Mouse (Mus musculus): ENCODE measurements around the gene Sf3b4. TPM values are rescaled to one million over a fixed set of nuclear protein-coding genes. Genes with fewer than 3 reads are reported as not detected.
A peak's percentile ranks its signal among the peaks of the same experiment; 100 is the strongest.
"Not testable (repeated sequence)": the region's sequence is repeated elsewhere in the genome, so short reads cannot be mapped to it uniquely, and the experiment has no call there.

Gene Sf3b4
- polyA plus RNA-seq, 1 experiment from 2014 or later = 186 TPM

GRCm38 (mm10) chr3:96198181-96198580 is 26.0 kb downstream of the Sf3b4 start:
- peak overlapping the region; percentile 94 for H3K4me2 ChIP-seq (replicated peaks)
- peak overlapping the region; percentile 19 for H3K9ac ChIP-seq
- 0 out of 2 replicates have a peak overlapping the region, but pooled peaks have one; percentile 6 for H3K27ac ChIP-seq
- WGBS = 5% methylated on average over 6 of the region's 6 CpGs
- no peak for ATAC-seq (ENCODE audit: low FRiP score, low read depth)
- peak overlapping the region; percentile 70 for H3K4me3 ChIP-seq
- peaks cover 14% of the 10 kb centered on the region for H3K4me1 ChIP-seq
- H3K36me3 ChIP-seq = peaks cover 5% of the 10 kb centered on the region
- 0 out of 2 replicates have a peak, but pooled peaks cover 5% of the 10 kb centered on the region for H3K9me3 ChIP-seq
- no peaks in the 10 kb centered on the region for H3K27me3 ChIP-seq

- H3K9me3 ChIP-seq; H3K36me3 ChIP-seq; H3K27ac ChIP-seq; H3K27me3 ChIP-seq; H3K9ac ChIP-seq; ATAC-seq (ENCODE audit: low FRiP score, low read depth); H3K4me3 ChIP-seq: not testable (repeated sequence)
- Histone ChIP-seq H3K4me2 (replicated peaks) (peak overlapping the region; percentile 94), H3K4me1 (peaks cover 14% of the 10 kb centered on the region)
- WGBS = 34% methylated on average over 8 of the region's 8 CpGs
These were observed 26.6 kb downstream of the Sf3b4 start for GRCm38 (mm10) chr3:96198601-96199251.

- 42% methylated on average over 2 of the region's 2 CpGs for WGBS
- Histone ChIP-seq H3K9me3 (0 out of 2 replicates have a peak, but pooled peaks cover 5% of the 10 kb centered on the region), H3K27me3 (no peaks in the 10 kb centered on the region), H3K36me3 (peaks cover 5% of the 10 kb centered on the region), H3K4me3 (no peak overlapping the region), H3K4me1 (peaks cover 14% of the 10 kb centered on the region), H3K27ac (no peak overlapping the region), H3K4me2 (replicated peaks) (no peak overlapping the region), H3K9ac (no peak overlapping the region)
- ATAC-seq (ENCODE audit: low FRiP score, low read depth) = no peak
These were observed 27.6 kb downstream of the Sf3b4 start for GRCm38 (mm10) chr3:96199731-96200130.

GRCm38 (mm10) chr3:96207819-96208218 is 35.7 kb downstream of the Sf3b4 start:
- Histone ChIP-seq H3K27me3 (peaks cover 3% of the 10 kb centered on the region; the same call in 1 of the 2 replicates), H3K4me2 (replicated peaks) (no peak overlapping the region), H3K36me3 (no peaks in the 10 kb centered on the region), H3K27ac (no peak overlapping the region), H3K4me3 (no peak overlapping the region), H3K9ac (no peak overlapping the region), H3K9me3 (no peaks in the 10 kb centered on the region), H3K4me1 (no peaks in the 10 kb centered on the region)
- WGBS = 87% methylated on average over 3 of the region's 3 CpGs
- no peak for ATAC-seq (ENCODE audit: low FRiP score, low read depth)

GRCm38 (mm10) chr3:96209242-96209641 is 37.1 kb downstream of the Sf3b4 start:
- Histone ChIP-seq H3K27ac (no peak overlapping the region), H3K4me2 (replicated peaks) (no peak overlapping the region), H3K4me3 (no peak overlapping the region), H3K4me1 (no peaks in the 10 kb centered on the region), H3K9me3 (no peaks in the 10 kb centered on the region), H3K9ac (0 out of 2 replicates have a peak overlapping the region, but pooled peaks have one; percentile 8), H3K36me3 (no peaks in the 10 kb centered on the region), H3K27me3 (peaks cover 3% of the 10 kb centered on the region; the same call in 1 of the 2 replicates)
- ATAC-seq (ENCODE audit: low FRiP score, low read depth) = no peak
- 27% methylated on average over 15 of the region's 15 CpGs for WGBS

GRCm38 (mm10) chr3:96219191-96219641 is 47.1 kb downstream of the Sf3b4 start:
- peak; percentile 13; the same call in 1 of the 2 replicates for ATAC-seq (ENCODE audit: low FRiP score, low read depth)
- under 1% methylated on average over 12 of the region's 12 CpGs for WGBS

GRCm38 (mm10) chr3:96219661-96220130 is 47.6 kb downstream of the Sf3b4 start, which contains the start of the genes Bola1 and Hist2h2ab:
Bola1 (minus strand) TSS chr3:96219709.
Hist2h2ab (plus strand) TSS chr3:96219865.
- peak; percentile 87 for ATAC-seq (ENCODE audit: low FRiP score, low read depth)
- Histone ChIP-seq H3K4me3 (peak within 1 kb of the TSS; percentile 63), H3K9ac (peak within 1 kb of the TSS; percentile 92), H3K27ac (peak within 1 kb of the TSS; percentile 99), H3K4me1 (peaks cover 27% of the 10 kb centered on the region), H3K9me3 (no peaks in the 10 kb centered on the region), H3K36me3 (no peaks in the 10 kb centered on the region), H3K4me2 (replicated peaks) (peak within 1 kb of the TSS; percentile 79), H3K27me3 (no peaks in the 10 kb centered on the region)
- WGBS = under 1% methylated on average over 36 of the region's 37 CpGs

More at GRCm38 (mm10) chr3:96219191-96219641, 47.1 kb downstream of the Sf3b4 start:
- peak overlapping the region; percentile 99 for H3K27ac ChIP-seq
- H3K4me1 ChIP-seq = peaks cover 27% of the 10 kb centered on the region
- peak overlapping the region; percentile 72 for H3K9ac ChIP-seq
- H3K4me2 ChIP-seq (replicated peaks) = peak overlapping the region; percentile 79
- H3K36me3 ChIP-seq = no peaks in the 10 kb centered on the region
- no peaks in the 10 kb centered on the region for H3K9me3 ChIP-seq
- H3K4me3 ChIP-seq = peak overlapping the region; percentile 63
- no peaks in the 10 kb centered on the region for H3K27me3 ChIP-seq

- H3K27me3 ChIP-seq; ATAC-seq (ENCODE audit: low FRiP score, low read depth); H3K9me3 ChIP-seq; H3K36me3 ChIP-seq: not testable (repeated sequence)
- Histone ChIP-seq H3K9ac (peak overlapping the region; percentile 92), H3K4me2 (replicated peaks) (peak overlapping the region; percentile 79), H3K4me1 (peaks cover 27% of the 10 kb centered on the region), H3K27ac (peak overlapping the region; percentile 99), H3K4me3 (peak overlapping the region; percentile 63)
- WGBS = under 1% methylated on average over 31 of the region's 47 CpGs
These were observed 48.1 kb downstream of the Sf3b4 start for GRCm38 (mm10) chr3:96220131-96220764.

GRCm38 (mm10) chr3:96220765-96221639 is 48.9 kb downstream of the Sf3b4 start, which contains the start of the genes Hist2h2ac and Hist2h2be:
Hist2h2ac (minus strand) TSS chr3:96220880.
Hist2h2be (plus strand) TSS chr3:96221119.
- Histone ChIP-seq H3K36me3 (no peaks in the 10 kb centered on the region), H3K4me1 (peaks cover 28% of the 10 kb centered on the region), H3K27ac (peak within 1 kb of the TSS; percentile 99), H3K9me3 (no peaks in the 10 kb centered on the region), H3K27me3 (no peaks in the 10 kb centered on the region), H3K4me2 (replicated peaks) (peak within 1 kb of the TSS; percentile 79), H3K9ac (peak within 1 kb of the TSS; percentile 92), H3K4me3 (peak within 1 kb of the TSS; percentile 63)
- WGBS = under 1% methylated on average over 43 of the region's 43 CpGs
- peak; percentile 90 for ATAC-seq (ENCODE audit: low FRiP score, low read depth)

- Histone ChIP-seq H3K4me1 (peaks cover 32% of the 10 kb centered on the region), H3K36me3 (no peaks in the 10 kb centered on the region), H3K27me3 (no peaks in the 10 kb centered on the region), H3K9me3 (no peaks in the 10 kb centered on the region), H3K4me3 (peak overlapping the region; percentile 63), H3K4me2 (replicated peaks) (peak overlapping the region; percentile 79), H3K9ac (peak overlapping the region; percentile 92), H3K27ac (peak overlapping the region; percentile 99)
- no peak for ATAC-seq (ENCODE audit: low FRiP score, low read depth)
- WGBS = 24% methylated on average over 9 of the region's 9 CpGs
These were observed 49.5 kb downstream of the Sf3b4 start for GRCm38 (mm10) chr3:96221640-96222038.

GRCm38 (mm10) chr3:96222774-96223173 is 50.6 kb downstream of the Sf3b4 start:
- WGBS = 91% methylated on average over 4 of the region's 4 CpGs
- no peaks in the 10 kb centered on the region for H3K27me3 ChIP-seq
- no peak overlapping the region for H3K9ac ChIP-seq
- peak overlapping the region; percentile 79 for H3K4me2 ChIP-seq (replicated peaks)
- peaks cover 36% of the 10 kb centered on the region for H3K4me1 ChIP-seq
- no peak overlapping the region; the same call in 1 of the 2 replicates for H3K27ac ChIP-seq
- no peak for ATAC-seq (ENCODE audit: low FRiP score, low read depth)
- no peak overlapping the region for H3K4me3 ChIP-seq
- no peaks in the 10 kb centered on the region for H3K9me3 ChIP-seq
- H3K36me3 ChIP-seq = no peaks in the 10 kb centered on the region

Data from limb, embryonic 13.5 days (tissue).